Mouse (Mus musculus) urinary bladder, postnatal 10 days (tissue): ENCODE measurements around the gene Hadha.

Experiments
- DNase-seq: peaks from one replicate; pipeline ENCODE4 v3.0.0; 2022; ENCODE audit warnings: low spot score

Hadha gene

GRCm38 (mm10) chr5:30111771-30112170 is 43.2 kb downstream of the Hadha start:
- no peak for DNase-seq

DNA sequence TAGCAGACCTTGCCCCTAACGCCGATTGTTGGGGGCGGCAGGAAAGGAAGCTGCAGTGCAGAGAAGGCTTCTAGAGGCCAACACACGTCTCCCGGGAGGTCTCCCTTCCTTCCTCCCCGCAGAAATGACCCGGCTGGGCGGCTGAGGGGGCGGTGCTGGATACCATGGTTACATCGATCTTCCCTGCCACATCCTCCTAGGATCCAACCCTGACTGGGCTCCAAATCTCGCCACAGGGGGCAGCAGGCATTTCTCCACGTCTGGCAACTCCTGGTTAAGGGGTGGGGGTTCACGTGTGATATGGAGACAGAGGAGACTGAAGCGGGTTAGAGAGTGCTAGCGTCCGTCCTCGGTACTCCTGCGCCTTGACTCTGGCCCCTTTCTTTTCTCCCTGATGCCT is 43.8 kb downstream of the Hadha start:
- no peak for DNase-seq

DNA sequence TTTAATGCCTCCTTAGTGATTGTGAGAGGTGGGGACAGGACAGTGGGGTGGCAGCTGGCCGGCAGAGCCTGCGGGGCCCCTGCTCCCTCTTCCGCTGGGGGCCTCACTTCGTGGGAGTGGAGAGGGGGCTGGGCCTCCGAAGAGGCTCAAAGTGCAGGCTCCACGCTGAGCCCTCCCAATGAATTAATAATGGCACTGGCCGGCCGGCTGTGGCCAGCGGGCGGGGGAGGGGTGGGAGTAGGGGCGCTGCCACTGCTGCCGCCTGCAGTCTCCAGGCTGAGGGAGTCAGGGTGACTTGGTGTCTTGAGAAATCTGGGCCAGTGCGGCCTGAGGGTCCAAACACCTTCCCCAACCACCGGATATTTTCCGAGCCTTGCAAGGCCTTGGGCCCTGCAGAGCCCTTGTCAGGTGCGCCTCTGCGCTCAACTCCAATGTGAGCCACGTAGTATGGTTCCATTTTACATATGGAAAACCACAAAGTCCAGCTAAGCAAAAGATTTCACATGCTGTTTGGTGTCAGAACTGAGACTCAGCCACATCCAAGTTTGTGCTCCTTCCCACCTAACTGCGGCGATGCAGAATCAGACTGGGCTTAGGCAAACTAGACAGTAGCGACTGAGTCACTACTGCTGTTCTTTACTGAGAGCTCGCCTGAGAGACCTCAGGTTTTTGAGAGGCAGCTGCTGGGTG is 44.4 kb downstream of the Hadha start:
- DNase-seq, result no peak

- no peak for DNase-seq
Measured at GRCm38 (mm10) chr5:30109899-30110298, 45.1 kb downstream of the Hadha start.

DNA sequence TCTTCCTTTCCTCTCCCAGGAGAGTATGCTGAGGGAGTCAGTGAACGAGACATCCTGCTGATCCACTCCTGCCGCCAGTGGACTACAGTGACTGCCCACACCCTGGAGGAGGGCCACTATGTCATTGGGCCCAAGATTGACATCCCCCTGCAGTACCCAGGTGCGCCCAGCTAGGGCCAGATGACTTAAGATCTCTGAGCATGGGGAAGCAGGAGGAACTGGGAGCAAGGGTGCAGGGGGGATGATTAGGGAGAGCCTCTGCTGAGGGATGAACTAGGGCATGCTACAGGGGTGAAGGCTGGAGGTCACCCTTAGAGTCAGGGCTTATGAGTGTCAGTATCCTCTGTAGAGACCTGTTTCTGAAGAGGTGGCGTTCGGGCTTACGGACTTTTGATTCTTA is 46.7 kb downstream of the Hadha start:
- no peak for DNase-seq

DNA sequence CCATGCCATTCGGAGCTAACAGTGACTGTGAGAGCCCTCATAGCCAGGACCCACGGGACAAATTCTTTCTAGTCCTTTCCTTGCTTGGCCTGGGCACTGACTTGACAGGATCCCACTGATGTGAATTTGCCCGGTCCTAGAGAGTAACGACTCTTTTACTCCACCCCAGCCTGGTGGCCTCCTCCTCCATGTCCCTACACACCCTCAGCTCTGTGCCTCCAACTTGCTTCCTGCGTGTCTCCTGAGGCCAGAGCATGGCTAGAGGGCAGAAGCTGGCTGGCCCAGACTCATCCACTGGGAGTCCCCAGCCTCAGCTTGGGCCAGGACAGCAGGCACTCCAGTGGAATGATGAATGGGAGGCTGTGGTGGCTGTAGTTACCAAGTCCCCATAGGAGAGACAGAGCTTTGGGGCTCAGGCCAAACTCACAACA is 47.3 kb downstream of the Hadha start:
- DNase-seq, result no peak

DNA sequence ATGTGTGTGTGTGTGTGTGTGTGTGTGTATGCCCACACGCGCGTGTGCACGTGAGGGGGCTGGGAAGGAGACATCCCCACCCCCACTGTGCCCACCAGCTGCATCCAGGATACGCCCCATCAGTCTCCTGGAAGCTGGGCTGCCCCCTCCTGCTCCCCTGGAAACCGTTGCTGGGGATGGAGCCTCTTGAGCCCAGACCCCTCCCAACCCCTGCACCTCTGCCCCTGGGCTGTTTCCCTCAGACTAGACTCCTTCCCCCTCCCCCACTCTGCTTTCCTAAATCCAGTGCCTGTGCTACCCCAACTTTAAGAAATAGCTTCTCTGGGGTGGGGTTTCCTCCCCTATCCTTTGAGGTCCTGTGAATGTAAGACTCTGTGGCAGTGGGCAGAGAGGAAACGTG is 47.8 kb downstream of the Hadha start:
- DNase-seq, result no peak

DNA sequence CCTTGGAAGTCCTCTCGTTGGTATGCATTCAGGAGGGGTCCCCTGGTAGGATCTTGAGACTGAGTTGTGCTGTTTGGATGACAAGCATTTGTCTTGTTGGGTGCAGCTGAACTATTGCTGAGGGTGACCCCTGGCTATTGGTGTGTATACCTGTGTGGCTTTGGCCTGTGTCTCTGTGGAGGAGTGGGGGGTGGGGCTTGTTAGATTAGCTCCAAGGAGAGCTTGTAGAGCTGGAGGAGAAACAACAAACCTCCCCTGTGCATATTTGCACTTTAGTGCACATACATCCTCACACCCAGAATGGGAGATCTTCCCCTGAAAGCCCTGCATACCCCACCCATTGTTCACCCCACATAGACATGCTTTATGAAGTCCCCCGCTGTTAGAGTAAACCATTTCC is 48.2 kb downstream of the Hadha start:
- no peak for DNase-seq

- DNase-seq, result no peak
Measured at GRCm38 (mm10) chr5:30105668-30106300, 49.2 kb downstream of the Hadha start, which contains the start of gene 3110082J24Rik. Gene 3110082J24Rik, minus strand, starts transcription at chr5:30106086.

GRCm38 (mm10) chr5:30104841-30105667 is 49.9 kb downstream of the Hadha start, which contains the start of gene Garem2:
Gene Garem2, plus strand, starts transcription at chr5:30105161.
- DNase-seq, result no peak

GRCm38 (mm10) chr5:30104339-30104738 is 50.6 kb downstream of the Hadha start:
- DNase-seq, result no peak

GRCm38 (mm10) chr5:30103340-30103739 is 51.6 kb downstream of the Hadha start:
- DNase-seq, result no peak

GRCm38 (mm10) chr5:30098260-30098659 is 56.7 kb downstream of the Hadha start:
- DNase-seq, result no peak

DNA sequence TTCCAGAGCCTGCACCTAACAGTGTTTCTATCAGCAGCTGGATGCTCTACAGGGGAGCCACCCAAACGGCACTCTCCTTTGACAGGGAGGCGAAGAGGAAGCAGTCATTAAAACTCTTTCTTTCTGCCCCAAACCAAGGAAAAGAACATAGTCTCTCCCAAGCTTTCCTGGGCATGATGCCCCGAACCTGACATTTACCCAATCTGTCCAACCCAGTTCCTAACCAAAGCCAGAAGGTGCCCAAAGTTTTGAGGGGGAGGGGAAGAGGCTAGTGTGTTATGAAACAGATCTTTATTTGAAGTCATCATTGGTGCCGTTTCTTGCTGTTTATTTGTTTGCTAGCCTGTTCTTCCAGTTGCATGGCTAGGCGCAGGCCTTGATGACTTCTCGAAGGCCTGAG is 59.2 kb downstream of the Hadha start:
- DNase-seq, result no peak

GRCm38 (mm10) chr5:30094399-30094798 is 60.6 kb downstream of the Hadha start:
- no peak for DNase-seq

DNA sequence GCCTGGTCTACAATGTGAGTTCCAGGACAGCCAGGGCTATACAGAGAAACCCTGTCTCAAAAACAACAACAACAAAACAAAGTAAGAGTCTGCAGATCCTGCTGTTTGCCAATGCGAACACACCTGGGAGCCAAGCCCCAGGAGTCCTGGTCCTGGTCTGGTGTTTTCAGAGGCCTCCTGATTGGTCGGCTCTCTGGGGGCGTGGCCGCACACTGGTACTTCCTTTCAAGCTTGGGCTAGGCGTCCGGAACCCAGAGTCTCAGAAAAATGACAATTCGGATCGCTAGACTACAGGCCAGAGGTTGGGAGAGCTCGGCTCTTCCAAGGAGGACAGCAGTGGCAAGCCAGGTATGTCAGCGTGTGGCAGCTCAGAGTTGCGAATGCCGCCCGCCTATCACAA is 62.3 kb downstream of the Hadha start:
- DNase-seq, result no peak

DNA sequence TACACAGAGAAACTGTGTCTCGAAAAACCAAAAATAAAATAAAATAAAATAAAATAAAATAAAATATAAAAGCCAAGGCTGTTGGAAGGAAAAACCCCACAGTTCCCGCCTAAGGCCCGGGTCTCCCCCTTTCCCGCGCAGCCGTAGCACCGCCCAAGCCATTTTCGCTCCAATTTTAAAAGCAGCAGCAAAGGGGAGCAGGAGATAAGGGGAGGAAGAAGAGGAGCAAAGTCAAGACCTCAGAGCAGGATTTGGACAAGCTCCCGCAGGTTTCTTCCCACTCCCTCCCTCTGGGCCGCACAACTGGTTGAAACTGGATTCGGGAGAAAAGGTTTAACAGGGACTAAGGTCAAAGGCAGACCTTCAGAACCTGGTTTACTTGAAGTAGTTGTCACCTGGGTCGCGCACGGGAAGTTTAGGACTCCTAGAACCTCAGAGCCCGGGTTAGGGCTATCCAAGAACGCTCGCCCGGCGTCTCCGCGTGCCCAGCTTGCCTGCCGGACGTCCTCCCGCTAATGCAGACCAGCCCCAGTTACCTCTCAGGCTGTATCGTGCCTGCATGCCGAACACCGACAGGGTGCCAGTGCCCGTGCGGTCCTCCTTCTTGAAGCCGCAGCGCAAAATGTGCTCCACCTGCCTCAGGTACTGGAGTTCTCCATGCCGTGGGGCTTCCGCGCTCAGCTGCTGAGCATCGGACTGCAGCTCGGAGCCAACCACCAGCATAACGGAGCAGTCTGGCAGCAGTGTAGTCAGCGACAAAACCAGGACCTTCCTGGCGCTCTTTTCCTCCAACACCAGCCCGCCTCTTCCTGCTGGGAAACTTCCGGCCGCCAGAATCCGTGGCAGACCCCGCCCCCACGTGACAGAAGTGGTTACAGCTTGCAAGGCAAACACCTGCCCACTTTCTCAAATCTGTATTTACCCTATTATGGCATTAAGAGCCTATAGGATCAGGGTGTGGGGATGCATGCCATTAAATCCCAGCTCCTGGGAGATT is 81.8 kb downstream of the Hadha start, which contains the start of gene Tyms:
Gene Tyms (minus strand): TSS at position 793 of the 997 bp plus-strand sequence.
- no peak for DNase-seq

GRCm38 (mm10) chr5:30072377-30072776 is 82.6 kb downstream of the Hadha start:
- DNase-seq, result no peak

- DNase-seq, result no peak
Measured at GRCm38 (mm10) chr5:30071677-30072076, 83.3 kb downstream of the Hadha start.
